Mouse (Mus musculus) embryonic facial prominence, embryonic 10.5 days (tissue): ENCODE data around the gene Gns. TPM values are rescaled to one million over a fixed set of nuclear protein-coding genes. Genes with fewer than 3 reads are reported as not detected.

ENCODE experiments used
- DNase-seq: peaks from one replicate; pipeline ENCODE4 v3.0.0-alpha.2; 2017; ENCODE audit warnings: low spot score
- H3K27ac ChIP-seq: fragments of 300-500 bp; sonication (generic); replicated peaks from 2 replicates; pipeline ENCODE4 v1.5.1; 2016; ENCODE audit warnings: mild to moderate bottlenecking
- H3K27me3 ChIP-seq: fragments of 300-500 bp; sonication (generic); replicated peaks from 2 replicates; pipeline ENCODE4 v1.6.1; 2016; ENCODE audit warnings: low read depth, mild to moderate bottlenecking; ENCODE audit not compliant: poor library complexity, severe bottlenecking
- H3K36me3 ChIP-seq: fragments of 300-500 bp; sonication (generic); replicated peaks from 2 replicates; pipeline ENCODE4 v1.6.1; 2016; ENCODE audit warnings: mild to moderate bottlenecking, moderate library complexity
- H3K4me1 ChIP-seq: fragments of 300-500 bp; sonication (generic); 2 replicates; pipeline ENCODE4 v1.6.1; 2016
- H3K4me3 ChIP-seq: fragments of 300-500 bp; sonication (generic); 2 replicates; pipeline ENCODE4 v1.5.1; 2016; ENCODE audit warnings: mild to moderate bottlenecking, moderate library complexity
- H3K9me3 ChIP-seq: fragments of 300-500 bp; sonication (generic); 2 replicates; pipeline ENCODE4 v1.6.1; 2016; ENCODE audit warnings: mild to moderate bottlenecking
- WGBS: fragments of 180-500 bp; shearing (Covaris S2); methylation state at CpG from one replicate; pipeline ENCODE4 v1.1.7; 2016; 5-methylcytosine and 5-hydroxymethylcytosine counted together
- polyA plus RNA-seq: library from polyadenylated mRNA; unstranded; fragments of >200 nt; fragmentation: Nextera tagmentation; extraction: Ambion mirVana; gene quantifications from 2 replicates; pipeline ENCODE4 v1.2.1, GENCODE M21; 2016

Gns gene
- polyA plus RNA-seq, 1 experiment from 2014 or later, result 40.0 TPM

- no peaks in the 10 kb centered on the region for H3K9me3 ChIP-seq
- WGBS, result 73% methylated on average over 6 of the region's 8 CpGs
- H3K36me3 ChIP-seq, result no peaks in the 10 kb centered on the region
- no peaks in the 10 kb centered on the region for H3K27me3 ChIP-seq
- H3K27ac ChIP-seq, result peak overlapping the region; percentile 30; the same call in 1 of the 2 replicates
- peaks cover 67% of the 10 kb centered on the region for H3K4me1 ChIP-seq
- DNase-seq, result no peak
- H3K4me3 ChIP-seq, result no peak overlapping the region
Observed at GRCm38 (mm10) chr10:121438109-121438508, 73.2 kb downstream of the Gns start.

GRCm38 (mm10) chr10:121439310-121439731 is 74.4 kb downstream of the Gns start:
- DNase-seq, result no peak
- WGBS, result 89% methylated on average over 12 of the region's 12 CpGs
- Histone ChIP-seq H3K9me3 (no peaks in the 10 kb centered on the region), H3K27me3 (no peaks in the 10 kb centered on the region), H3K4me1 (peaks cover 65% of the 10 kb centered on the region), H3K4me3 (no peak overlapping the region), H3K36me3 (0 out of 2 replicates have a peak, but pooled peaks cover 4% of the 10 kb centered on the region), H3K27ac (no peak overlapping the region)

- 89% methylated on average over 9 of the region's 9 CpGs for WGBS
- Histone ChIP-seq H3K36me3 (0 out of 2 replicates have a peak, but pooled peaks cover 4% of the 10 kb centered on the region), H3K27me3 (no peaks in the 10 kb centered on the region), H3K9me3 (no peaks in the 10 kb centered on the region), H3K27ac (no peak overlapping the region; the same call in 1 of the 2 replicates), H3K4me1 (peaks cover 45% of the 10 kb centered on the region), H3K4me3 (no peak overlapping the region)
- no peak for DNase-seq
Observed at GRCm38 (mm10) chr10:121443791-121444190, 78.9 kb downstream of the Gns start.

GRCm38 (mm10) chr10:121444198-121444597 is 79.3 kb downstream of the Gns start:
- no peak overlapping the region; the same call in 1 of the 2 replicates for H3K27ac ChIP-seq
- H3K27me3 ChIP-seq, result no peaks in the 10 kb centered on the region
- H3K9me3 ChIP-seq, result no peaks in the 10 kb centered on the region
- H3K4me3 ChIP-seq, result no peak overlapping the region
- 0 out of 2 replicates have a peak, but pooled peaks cover 4% of the 10 kb centered on the region for H3K36me3 ChIP-seq
- no peak for DNase-seq
- WGBS, result 93% methylated on average over 7 of the region's 7 CpGs
- peaks cover 47% of the 10 kb centered on the region for H3K4me1 ChIP-seq

- WGBS, result 88% methylated on average over 8 of the region's 8 CpGs
- Histone ChIP-seq H3K27ac (no peak overlapping the region), H3K36me3 (0 out of 2 replicates have a peak, but pooled peaks cover 4% of the 10 kb centered on the region), H3K27me3 (no peaks in the 10 kb centered on the region), H3K4me3 (no peak overlapping the region), H3K9me3 (no peaks in the 10 kb centered on the region), H3K4me1 (peaks cover 38% of the 10 kb centered on the region)
- no peak for DNase-seq
Observed at GRCm38 (mm10) chr10:121445808-121446207, 80.9 kb downstream of the Gns start.

Other genes starting within 250 kb of the Gns start
- gene Tbc1d30, start 13.8 kb upstream of the Gns start, polyA plus RNA-seq, result 1.8 and 2.3 TPM in 2 replicates
- 15.8 and 19.4 TPM in 2 replicates for gene Rassf3, start 111.3 kb downstream of the Gns start, polyA plus RNA-seq
- gene Tbk1, start 221.7 kb downstream of the Gns start, polyA plus RNA-seq, result 29.8 and 30.1 TPM in 2 replicates